Mouse (Mus musculus) layer of hippocampus, adult 8-10 months (tissue): Measurements from ENCODE around the gene Kifc1. TPM values are rescaled to one million over a fixed set of nuclear protein-coding genes. Genes with fewer than 3 reads are reported as not detected.
A peak's percentile ranks its signal among the peaks of the same experiment; 100 is the strongest.

Source experiments
- DNase-seq, 2 experiments: peaks; one replicate each; pipeline ENCODE4 v3.0.0; 2022; ENCODE audit warnings: low spot score in 2 of 2
- microRNA-seq, 2 experiments: library from miRNA; unstranded; fragments of <30 nt; microRNA quantifications; one replicate each; pipeline ENCODE4 v1.2.0; 2022
- total RNA-seq, 4 experiments: library from RNA; stranded (reverse); gene quantifications; 2 replicates each; pipeline ENCODE4 v1.2.4; 2022

Kifc1 gene
- total RNA-seq, 4 experiments from 2014 or later, result 1.9 to 2.6 (median 2.5) TPM

DNA sequence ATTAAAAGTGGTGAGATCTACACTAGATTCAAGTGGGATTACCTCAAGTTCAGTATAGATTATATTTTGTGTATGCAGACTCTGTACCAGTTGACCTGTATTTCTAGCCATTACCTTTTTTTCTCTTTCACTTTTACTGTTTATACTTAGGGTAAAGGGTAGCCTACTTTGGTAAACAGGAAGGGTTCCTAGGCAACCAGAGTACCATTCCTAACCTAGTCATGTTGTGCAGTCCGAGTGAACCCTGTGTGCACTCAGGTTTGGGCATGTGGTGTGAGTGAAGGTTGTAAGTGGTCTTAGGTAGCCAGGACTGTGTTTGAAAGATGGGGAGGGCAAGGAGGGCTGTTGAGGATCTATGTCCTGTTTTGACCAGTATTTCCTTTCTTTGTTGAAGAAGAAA lies 39.1 kb downstream of the Kifc1 start:
- no peak for DNase-seq

DNA sequence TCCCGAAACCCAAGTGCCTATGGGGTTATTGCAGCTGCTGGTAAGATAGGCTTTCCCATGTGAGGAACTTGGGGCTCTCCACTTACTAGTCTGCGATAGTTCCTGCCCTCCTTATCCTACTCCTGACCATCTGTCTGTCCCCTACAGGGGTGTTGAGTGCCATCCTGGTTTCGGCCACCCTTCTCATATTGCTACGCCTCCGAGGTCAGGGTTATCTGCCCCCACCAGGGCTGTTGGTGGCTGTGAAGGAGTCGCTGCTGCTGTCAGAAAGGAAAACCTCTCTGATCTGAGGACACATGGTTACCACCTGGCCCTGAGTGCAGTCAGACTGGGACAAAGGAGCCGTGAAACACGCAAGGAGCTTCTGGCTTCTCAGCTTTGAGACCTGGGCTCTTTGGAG lies 42.3 kb downstream of the Kifc1 start:
- no peak for DNase-seq

DNA sequence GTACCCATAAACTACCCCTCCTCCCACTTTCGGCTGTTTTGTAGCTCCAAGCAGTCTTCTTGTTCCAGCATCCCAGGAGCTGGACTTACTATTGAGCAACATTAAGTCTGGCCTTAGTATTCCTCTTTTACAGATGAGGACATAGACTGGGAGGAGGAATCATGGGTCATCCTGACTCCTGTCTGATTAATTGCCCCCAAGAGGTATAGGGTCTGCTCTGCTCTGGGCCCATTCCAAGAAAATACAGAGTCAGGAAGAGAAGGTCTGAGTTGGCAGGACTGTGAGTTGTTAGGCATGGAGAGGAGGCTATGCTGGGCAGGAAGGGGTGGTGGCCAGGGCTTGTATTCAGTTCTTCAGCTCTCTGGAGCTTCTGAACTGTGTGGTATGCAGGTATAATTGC lies 46.3 kb downstream of the Kifc1 start:
- DNase-seq, result no peak

DNA sequence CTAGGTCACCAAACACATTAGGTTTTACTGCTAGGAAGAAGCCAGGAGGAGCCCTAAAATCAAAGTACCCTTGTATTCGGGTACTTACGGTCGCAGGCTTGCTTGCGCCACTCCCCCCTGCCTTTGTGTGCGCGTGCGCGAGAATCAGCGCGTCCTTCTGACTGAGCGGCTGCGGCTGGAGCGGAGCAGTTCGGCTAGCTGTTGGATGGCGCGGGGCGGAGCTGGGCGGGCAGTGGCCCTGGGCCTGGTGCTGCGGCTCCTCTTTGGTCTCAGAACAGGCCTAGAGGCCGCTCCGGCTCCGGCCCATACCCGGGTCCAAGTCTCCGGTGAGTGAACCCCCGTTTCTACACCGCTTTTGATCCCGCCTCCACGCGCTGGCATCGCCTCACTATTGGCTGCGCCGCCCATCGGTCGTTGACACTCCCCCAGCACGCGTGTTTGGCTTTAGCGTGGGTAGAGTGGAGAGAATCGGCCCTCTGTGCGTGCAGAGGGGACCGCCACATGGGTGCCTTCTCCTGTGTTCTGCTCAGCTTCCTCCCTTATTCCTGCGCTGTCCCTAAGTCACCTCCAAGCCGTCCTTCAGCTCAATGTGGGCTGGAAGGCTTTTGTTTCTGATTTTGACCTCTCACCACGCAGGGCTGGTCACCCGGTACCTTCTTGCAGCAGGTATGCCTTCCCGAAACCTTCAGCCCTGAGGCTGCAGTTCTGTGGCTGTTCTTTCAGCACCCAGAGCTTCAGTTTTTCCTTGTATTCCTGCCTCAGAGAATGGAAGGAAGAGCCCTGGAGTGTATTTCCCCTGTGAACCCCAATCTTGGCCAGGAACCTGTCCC lies 47.3 kb downstream of the Kifc1 start, which contains the start of gene Cd320:
Cd320 (plus strand) TSS at position 126 of the 830 bp plus-strand sequence.
- peak; percentile 90 to 93 for DNase-seq

DNA sequence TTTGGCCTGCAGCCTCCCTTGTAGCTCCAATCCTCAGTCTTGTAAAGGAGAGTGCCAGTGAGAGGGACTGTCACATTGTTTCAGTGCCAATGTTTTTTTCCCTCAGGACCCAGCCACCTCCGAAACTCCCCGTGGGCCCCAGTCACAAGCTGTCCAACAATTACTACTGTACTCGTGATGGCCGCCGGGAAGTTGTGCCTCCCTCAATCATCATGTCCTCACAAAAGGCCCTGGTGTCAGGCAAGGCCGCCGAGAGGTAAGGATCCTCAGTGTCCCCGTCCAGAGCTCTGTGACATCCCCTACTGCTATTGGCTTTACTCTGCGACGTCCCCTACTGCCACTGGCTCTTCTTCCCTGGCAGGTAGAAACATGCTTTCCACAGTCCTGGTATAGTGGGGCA lies 60.9 kb downstream of the Kifc1 start:
- DNase-seq, result no peak

DNA sequence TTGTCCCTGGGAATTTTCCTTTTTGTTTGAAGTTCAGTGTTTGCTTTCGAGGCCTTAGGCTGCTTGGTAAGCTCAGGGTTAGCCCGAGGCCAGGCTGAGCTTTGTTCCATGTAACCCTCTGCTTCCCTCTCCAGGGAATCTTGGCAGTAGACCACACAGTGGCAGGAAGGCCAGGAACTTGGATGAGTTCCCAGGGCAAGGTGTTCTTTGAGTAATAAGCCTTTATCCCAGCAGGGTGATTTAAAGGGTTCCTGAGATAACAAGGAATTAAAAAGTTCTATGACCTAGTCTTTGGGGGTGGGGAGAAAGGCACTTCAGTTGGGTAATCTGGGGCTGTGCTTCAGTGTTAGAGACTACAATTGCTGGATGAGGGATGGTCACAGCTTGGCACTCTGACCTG lies 61.6 kb downstream of the Kifc1 start:
- no peak for DNase-seq

DNA sequence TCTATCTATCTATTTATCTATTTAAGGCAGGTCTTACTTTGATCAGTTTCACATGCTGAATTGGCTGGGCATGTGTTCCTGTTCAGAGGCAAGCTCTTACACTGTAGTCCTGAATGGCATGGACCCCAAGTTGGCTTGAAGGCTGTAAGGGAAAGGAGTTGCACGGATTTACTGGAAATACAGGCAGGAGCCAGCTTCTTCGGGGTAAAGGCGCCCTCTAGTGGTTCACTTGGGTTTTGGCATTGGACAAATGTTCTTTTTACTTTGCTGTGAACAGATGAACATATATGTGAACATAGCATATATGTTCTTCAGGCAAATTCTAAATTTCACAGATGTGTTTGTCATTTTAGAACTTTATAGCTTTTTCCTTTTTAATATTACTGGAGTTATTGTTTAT lies 63.6 kb downstream of the Kifc1 start:
- DNase-seq, result peak; percentile 49 to 69

Small RNAs within 50 kb of the gene (microRNA-seq; reads per million reads assigned to microRNA genes)
- 0 reads per million in 2 experiments for gene Gm27740

Other genes with a start within 250 kb of the Kifc1 start
- gene Hnrnpm, start 203.8 kb downstream of the Kifc1 start, total RNA-seq, result 100 to 1,000 TPM; 131 to 157 (median 141) TPM
- 10 to 100 TPM; 73.7 to 87.2 (median 80.7) TPM for gene March2, start 172.0 kb downstream of the Kifc1 start, total RNA-seq
- gene Rab11b, start 130.1 kb downstream of the Kifc1 start, total RNA-seq, result 100 to 1,000 TPM; 272 to 320 (median 292) TPM
- gene Angptl4, start 108.8 kb downstream of the Kifc1 start, total RNA-seq, result 1 to 10 TPM; 1.7 to 3.0 (median 2.2) TPM
- gene Kank3, start 80.1 kb downstream of the Kifc1 start, total RNA-seq, result 10 to 100 TPM; 26.9 to 41.2 (median 31.4) TPM
- 100 to 1,000 TPM; 686 to 890 (median 782) TPM for gene Rps28, start 66.1 kb downstream of the Kifc1 start, total RNA-seq
- 100 to 1,000 TPM; 196 to 215 (median 203) TPM for gene Ndufa7, start 66.1 kb downstream of the Kifc1 start, total RNA-seq
- 10 to 100 TPM; 22.8 to 26.0 (median 25.1) TPM for gene Cd320, start 47.6 kb downstream of the Kifc1 start, total RNA-seq
- not detected for gene Gm7029, start 16.8 kb downstream of the Kifc1 start, total RNA-seq
- 1 to 10 TPM in 2 of 4 experiments, not detected in 2; 1.4 to 1.8 TPM for gene Platr17, start 14.5 kb upstream of the Kifc1 start, total RNA-seq
- gene Daxx, start 18.8 kb upstream of the Kifc1 start, total RNA-seq, result 10 to 100 TPM; 24.2 to 27.1 (median 26.1) TPM
- 10 to 100 TPM; 39.9 to 87.4 (median 58.2) TPM for gene Tapbp, start 25.2 kb upstream of the Kifc1 start, total RNA-seq
- gene Zbtb22, start 25.2 kb upstream of the Kifc1 start, total RNA-seq, result 10 to 100 TPM; 28.8 to 36.0 (median 32.5) TPM
- gene Rgl2, start 38.9 kb upstream of the Kifc1 start, total RNA-seq, result 10 to 100 TPM; 64.3 to 90.9 (median 81.8) TPM
- gene Pfdn6, start 49.7 kb upstream of the Kifc1 start, total RNA-seq, result 10 to 100 TPM; 68.7 to 93.1 (median 76.1) TPM
- 10 to 100 TPM; 13.2 to 17.4 (median 14.9) TPM for gene Wdr46, start 50.0 kb upstream of the Kifc1 start, total RNA-seq
- gene B3galt4, start 60.8 kb upstream of the Kifc1 start, total RNA-seq, result 1 to 10 TPM; 4.7 to 7.4 (median 6.9) TPM
- 10 to 100 TPM; 81.4 to 91.3 (median 81.9) TPM for gene Vps52, start 65.2 kb upstream of the Kifc1 start, total RNA-seq
- 100 to 1,000 TPM; 273 to 401 (median 339) TPM for gene Rps18, start 65.3 kb upstream of the Kifc1 start, total RNA-seq
- 100 to 1,000 TPM in 1 of 4 experiments, 10 to 100 TPM in 3; 29.6 to 138 (median 63.9) TPM for gene H2-K1, start 109.7 kb upstream of the Kifc1 start, total RNA-seq
- gene Ring1, start 134.0 kb upstream of the Kifc1 start, total RNA-seq, result 10 to 100 TPM; 34.8 to 44.1 (median 42.7) TPM
- gene H2-Ke6, start 137.4 kb upstream of the Kifc1 start, total RNA-seq, result 10 to 100 TPM; 57.9 to 62.2 (median 58.3) TPM
- 100 to 1,000 TPM in 1 of 4 experiments, 10 to 100 TPM in 3; 77.1 to 106 (median 92.6) TPM for gene Slc39a7, start 141.0 kb upstream of the Kifc1 start, total RNA-seq
- gene Rxrb, start 141.2 kb upstream of the Kifc1 start, total RNA-seq, result 10 to 100 TPM; 70.8 to 85.4 (median 78.0) TPM
- 10 to 100 TPM; 22.6 to 30.2 (median 27.5) TPM for gene Col11a2, start 148.8 kb upstream of the Kifc1 start, total RNA-seq
- gene H2-Oa, start 201.7 kb upstream of the Kifc1 start, total RNA-seq, result 1 to 10 TPM in 2 of 4 experiments, not detected in 2; 2.6 to 3.6 TPM
- gene H2-DMa, start 228.9 kb upstream of the Kifc1 start, total RNA-seq, result 10 to 100 TPM; 31.5 to 37.7 (median 34.2) TPM
- 100 to 1,000 TPM; 190 to 204 (median 197) TPM for gene Brd2, start 232.0 kb upstream of the Kifc1 start, total RNA-seq